Mouse (Mus musculus) testis, adult 2 months (tissue): ENCODE results near the gene 3110082I17Rik.

ENCODE experiments used
- CTCF ChIP-seq: fragments of 200-500 bp; IDR thresholded peaks from 2 replicates; pipeline ENCODE4 v1.5.1; 2012; ENCODE audit warnings: low read depth, mild to moderate bottlenecking, inconsistent platforms, low read length, moderate library complexity; ENCODE audit not compliant: control insufficient read depth, insufficient read depth, insufficient replicate concordance
- POLR2A ChIP-seq: fragments of 200-500 bp; IDR thresholded peaks from 2 replicates; pipeline ENCODE4 v1.6.1; 2012; ENCODE audit warnings: low read depth, mild to moderate bottlenecking, inconsistent platforms, low read length, moderate library complexity; ENCODE audit not compliant: control insufficient read depth

DNA sequence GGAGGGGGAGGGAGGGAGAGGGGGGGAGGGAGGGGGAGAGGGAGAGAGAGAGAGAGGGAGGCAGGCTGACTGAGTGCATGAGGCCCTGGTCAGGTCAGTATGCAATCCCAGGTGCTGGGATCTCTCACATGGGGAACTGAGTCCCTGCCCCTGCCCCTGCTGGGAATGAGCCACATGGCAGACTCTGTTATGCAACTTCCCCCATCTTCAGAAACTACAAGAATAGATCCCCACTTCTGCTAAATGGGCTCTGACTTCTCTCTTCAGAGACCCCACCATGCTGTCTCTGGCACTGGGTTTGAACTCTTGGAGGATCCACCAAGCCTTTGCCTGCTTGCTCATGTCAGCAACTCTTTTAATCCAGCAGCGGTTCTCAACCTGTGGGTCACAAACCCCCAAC is 94.5 kb downstream of the 3110082I17Rik start:
- TF ChIP-seq POLR2A: no peak
- TF ChIP-seq CTCF: no peak
